Mouse (Mus musculus): Measurements from ENCODE around the gene Sbf2.

Gene Sbf2

DNA sequence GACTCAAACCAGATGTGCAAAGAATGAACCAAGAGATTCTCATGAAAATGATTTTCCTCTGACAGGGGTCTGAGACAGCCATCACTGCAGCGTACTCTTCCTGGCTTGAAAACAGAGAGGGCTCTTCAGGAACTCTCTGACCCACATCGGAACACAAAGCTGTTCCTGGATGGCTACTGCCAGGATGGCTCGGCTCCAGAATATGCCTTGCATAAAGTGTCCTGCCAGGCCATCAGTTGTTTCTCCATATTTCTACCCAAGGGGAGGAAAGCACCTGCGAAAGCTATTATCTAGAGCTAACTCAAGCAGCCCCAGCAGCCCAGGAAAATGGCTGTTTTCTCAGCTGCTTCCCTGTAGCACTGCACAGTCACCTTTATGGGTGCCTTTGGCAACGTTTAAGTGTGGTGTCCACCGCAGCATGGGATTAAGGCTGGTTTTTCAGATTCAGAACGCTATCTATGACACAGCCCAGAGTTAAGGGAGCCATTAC, 300.3 kb downstream of the Sbf2 start:
- no peak for DNase-seq (ENCODE audit: low read depth in 2 of 2, low spot score in 2 of 2)

DNA sequence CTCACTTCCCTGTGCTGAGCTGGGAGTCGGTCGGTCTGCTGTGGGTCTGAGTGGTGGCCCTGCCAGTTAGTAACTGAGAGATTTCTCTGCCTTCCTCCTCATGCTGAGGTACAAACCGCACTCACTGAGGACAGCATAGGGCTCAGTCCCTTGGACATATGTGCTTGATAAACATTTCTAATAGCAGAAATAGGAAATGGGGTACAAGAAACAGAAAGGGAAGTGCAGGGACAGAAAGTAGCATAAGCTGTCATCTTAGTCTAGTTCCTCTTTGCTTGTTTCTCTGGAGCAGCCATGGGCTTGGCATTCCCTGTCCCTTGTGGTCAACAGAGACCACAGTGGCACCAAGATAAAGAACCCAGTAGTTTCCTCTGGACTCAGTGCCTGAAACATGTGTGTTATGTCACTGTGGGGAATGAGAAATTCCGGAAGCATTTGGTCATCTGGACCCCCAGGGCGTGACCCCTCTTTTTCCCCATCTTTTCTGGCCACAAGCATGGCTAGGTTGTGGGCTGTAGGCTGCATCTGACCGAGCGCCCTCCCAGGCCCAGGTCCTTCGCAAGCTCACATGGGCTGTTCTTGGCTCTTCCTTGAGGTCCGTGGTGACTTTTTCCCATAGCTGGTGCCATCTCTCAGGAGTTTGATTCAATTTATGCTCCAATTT, 301.2 kb downstream of the Sbf2 start:
- no peak for DNase-seq (ENCODE audit: low read depth in 2 of 2, low spot score in 2 of 2)

DNA sequence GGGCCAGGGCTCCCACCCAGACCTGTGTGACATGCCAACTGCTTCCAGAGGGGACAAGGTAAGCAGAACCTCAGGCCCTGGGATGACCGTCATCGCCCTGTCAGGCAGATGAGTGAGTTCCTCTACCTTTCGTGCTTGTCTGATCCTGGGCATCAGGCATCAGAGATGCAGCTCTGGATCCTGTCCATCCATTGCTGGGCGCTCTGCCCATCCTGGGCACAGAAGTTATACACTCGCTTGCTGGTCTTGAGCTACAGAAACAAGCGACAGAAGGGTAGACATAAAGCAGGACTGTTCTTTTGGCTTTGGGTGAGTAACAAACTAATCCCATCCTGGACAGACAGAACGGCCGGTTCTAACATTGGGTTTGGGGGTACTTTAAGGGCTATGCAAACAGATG, 305.5 kb downstream of the Sbf2 start:
- no peak for DNase-seq (ENCODE audit: low read depth in 2 of 2, low spot score in 2 of 2)

DNA sequence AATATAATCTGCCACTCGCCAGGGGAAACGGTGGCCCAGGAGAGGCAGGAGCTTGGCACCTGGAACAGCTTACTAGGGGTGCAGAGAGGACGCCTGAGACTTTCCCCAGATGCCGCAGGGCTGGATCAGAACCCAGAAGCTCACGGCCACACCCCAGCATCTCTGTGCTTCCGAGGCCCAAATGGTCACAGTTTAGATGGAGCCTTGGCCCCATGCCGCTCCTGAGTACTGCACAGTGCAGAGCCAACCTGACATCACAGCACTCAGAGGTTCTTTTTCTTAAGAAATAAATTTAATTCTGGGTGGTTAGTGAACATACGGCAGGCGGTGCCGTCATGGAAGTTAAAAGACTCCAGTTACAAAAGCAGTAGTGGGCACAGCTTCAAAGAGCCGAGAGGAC, 307.0 kb downstream of the Sbf2 start:
- DNase-seq (ENCODE audit: low read depth in 2 of 2, low spot score in 2 of 2) = no peak

DNA sequence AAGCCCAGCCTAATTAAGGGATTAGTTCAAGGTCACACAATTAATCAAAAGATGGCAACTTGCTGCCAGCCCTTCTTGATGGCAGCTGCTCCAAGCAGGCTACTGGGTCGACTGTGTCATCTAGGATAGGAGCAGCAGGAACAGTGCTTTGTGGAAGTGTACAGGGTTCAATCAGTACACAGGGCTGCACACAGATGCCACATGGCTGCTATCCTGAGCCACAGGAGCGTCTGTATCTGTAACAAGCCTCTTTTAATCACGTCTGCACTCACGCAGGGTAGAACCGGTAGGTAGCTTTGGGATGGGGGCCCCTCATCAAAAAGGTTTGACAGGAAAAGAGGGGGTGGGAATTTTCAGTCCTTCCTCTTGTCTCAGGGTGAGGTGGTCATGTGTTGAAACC, 308.4 kb downstream of the Sbf2 start:
- DNase-seq (ENCODE audit: low read depth in 2 of 2, low spot score in 2 of 2) = no peak

DNA sequence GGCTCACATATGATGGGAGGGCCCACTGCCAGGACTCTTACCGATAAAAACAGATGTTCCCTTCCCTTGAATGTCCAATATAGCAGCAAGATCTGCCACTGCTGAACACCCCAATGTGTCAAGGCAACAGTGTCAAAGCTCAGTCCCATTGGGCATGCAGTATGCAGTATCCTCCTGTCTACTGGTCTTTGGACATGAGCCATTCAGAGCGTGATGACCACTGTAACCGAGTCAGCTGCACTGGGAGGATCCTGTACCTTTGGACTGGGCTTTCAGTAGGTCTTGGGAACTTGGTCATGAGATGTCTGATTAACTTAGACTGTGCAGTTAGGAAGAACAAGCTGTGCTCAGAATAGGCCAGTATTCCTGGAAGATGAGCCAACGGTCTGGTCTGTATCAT, 309.2 kb downstream of the Sbf2 start:
- no peak for DNase-seq (ENCODE audit: low read depth in 2 of 2, low spot score in 2 of 2)

DNA sequence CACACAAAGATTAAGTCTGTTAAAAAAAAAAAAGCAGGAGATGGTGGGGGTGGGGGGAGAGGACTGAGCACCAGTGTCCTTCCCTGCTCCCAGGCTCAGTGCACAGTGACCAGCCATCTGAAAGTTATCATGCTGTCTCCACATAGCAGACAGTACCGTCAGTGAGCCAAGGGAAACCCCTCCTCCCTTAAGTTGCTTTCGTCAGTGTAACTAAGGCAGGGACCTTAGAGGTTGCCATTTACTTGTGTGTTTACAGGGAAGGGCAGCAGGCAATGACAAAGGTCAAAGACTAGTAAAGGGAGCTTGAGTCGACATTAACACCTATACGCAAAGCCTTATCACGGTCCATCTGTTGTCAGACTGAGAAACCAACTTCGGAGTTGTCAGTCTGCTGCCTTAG, 311.8 kb downstream of the Sbf2 start:
- DNase-seq (ENCODE audit: low read depth in 2 of 2, low spot score in 2 of 2) = no peak

DNA sequence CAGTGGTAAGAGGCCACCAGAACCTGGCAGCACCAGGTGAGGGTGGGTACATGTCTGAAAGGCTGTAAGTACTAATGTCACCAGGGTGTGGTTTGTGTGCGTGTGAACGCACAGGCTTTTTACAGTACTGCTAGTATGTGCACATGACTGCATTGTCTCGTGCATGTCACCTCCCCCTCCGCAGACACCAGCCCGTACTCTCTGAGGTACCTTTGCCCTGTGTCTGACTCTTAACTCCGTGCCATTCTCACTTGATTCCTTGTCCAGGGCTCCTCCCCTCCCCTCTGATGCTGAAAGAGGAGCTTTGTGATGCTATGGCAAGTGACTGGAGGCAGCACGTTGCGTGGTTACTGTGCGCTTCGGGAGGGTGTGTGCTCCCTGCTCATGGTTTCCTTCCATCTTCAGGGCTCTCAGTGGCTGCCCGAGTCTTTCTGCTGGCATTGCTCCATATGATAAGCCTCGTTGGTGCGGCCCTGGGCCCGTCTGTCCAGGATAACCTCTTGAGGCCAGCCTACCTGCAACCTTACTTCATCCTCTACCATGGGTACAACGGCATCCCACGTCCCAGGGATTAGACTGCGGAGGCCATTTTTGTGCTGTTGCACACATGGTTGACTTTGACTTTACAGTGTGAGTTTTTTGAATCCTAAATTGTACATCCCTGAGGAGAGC, 315.8 kb downstream of the Sbf2 start:
- no peak for DNase-seq (ENCODE audit: low read depth in 2 of 2, low spot score in 2 of 2)

DNA sequence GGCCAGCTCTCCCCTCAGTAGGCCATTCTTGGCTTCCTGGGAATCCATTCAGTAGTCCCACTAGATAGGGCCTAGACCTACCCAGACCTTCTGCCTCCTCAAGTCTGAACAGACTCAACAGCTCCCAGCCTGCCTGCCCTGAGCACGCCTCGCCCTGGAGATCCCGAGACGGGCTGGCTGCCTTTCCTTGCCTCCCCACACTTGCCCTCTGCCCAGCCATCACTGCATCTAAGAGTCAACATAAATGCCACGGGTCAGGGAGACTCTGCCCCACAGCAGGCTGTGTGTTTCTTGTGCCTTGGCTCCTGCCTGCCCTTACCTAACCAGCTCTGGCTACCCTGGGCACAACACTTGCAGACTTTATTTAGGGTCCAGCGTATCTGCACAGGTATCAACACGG, 316.6 kb downstream of the Sbf2 start:
- no peak for DNase-seq (ENCODE audit: low read depth in 2 of 2, low spot score in 2 of 2)

DNA sequence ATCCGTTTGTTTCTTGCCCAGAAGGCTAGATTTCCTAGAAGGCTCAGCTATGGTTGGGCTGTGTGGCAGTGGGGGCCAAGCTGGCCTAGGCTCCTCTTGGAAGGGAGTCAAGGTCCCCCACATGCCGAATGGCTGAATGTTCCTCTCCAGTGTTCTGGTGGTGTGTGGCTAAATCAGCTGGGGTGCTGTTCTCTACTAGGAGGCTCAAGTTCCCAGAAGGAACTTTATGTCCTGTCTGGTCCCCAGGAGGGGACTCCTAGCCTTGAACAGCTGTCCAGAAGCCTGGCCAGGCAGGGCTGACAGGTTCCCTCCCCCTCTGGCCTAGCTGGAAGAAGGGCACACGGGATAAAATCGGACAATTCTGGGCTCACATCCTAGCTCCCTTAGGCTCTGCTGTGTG, 317.1 kb downstream of the Sbf2 start:
- no peak for DNase-seq (ENCODE audit: low read depth in 2 of 2, low spot score in 2 of 2)

DNA sequence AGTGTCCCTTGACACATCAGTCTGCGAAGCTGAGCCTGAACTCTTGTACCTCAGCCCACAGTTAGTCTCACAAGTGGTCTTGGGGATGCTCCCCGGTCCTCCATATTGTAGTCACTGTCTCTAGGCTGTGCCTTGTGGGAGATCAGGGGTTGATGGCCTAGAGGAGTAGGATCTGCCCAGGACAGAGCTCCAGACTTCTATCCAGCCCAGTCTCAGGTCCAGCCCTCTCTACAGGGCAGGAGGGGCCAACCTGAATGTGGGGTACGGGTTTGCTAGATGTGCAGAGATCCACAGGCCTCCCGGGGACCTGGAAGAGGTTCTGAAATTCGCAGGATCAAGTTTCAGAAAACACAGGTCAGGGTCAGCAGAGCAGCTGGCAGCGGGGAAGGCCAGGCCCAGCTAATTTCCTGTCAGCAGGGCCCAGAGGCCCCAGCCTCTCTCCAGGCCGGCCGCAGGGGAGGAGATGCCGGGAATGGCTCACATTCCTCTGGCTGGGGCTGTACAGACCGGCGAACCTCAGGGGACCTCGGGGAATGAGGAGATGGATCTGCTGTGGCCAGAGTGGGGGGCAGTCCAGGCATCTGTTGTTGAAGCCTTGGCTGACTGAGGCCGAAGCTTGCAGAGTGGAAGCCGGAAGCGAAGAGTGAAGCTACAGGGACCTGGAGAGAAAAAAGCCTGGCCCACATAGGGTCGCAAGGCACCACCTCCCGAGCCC, 317.7 kb downstream of the Sbf2 start:
- DNase-seq (ENCODE audit: low read depth in 2 of 2, low spot score in 2 of 2) = no peak

DNA sequence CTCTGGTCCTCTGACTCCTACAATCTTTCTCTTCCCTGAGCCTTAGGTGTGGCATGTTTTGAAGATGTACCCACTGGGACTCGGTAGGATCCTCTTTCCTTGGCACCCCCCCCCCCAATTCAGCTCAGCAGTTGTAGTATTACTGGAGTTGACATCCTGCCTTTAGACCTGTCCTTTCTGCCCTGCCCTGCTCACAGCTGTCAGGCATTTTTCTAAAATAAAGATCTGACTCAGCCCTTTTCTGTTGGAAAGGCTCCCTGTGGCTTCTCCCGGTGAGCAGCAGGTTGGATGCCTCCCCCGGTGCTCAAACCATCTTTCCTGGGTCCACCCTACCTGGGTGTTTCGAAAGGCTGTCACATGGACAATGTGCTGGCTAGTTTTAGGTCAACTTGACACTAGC, 325.1 kb downstream of the Sbf2 start:
- no peak for DNase-seq (ENCODE audit: low read depth in 2 of 2, low spot score in 2 of 2)

DNA sequence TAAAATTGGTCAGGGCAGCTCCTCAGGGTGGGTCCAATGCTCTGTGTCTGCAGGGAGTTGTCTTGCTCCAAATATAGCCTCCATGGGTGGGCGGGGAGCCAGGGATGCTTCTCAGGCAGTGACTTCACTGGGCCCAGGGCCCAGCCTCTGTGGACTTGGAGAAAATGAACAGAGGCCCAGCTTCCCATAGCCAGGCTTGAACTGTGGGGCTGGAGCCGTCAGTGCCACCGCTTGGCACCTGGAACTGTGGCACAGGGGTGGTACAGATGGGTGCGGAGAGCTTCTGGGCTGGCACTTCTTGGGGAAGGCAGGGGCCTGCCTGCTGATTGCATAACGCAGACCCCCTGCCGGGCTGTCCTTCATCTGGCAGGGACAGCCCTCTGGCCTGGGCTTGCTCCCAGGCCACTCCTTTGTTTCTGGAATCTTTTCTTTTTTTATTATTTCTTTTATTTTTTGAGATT, 326.0 kb downstream of the Sbf2 start:
- DNase-seq (ENCODE audit: low read depth in 2 of 2, low spot score in 2 of 2) = no peak

DNA sequence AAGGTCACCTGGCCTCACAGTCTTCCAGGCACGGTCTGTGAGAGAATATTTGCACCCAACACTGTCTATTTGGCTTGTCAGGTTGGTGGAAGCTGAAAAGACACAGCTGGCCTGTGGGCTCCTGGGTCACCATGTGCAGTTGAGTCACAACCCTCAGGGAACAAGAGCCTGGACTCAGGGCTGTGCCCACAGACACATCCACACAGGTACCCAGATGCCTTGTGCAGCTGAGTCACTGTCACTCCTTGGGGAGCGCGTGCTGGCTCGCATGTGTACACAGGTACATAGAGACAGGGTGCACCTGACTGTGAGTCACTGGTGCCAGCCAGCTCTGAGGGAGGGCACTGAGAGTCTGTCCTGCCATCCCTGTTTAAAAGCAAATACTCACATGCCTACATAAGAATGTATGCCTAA, 326.5 kb downstream of the Sbf2 start:
- DNase-seq (ENCODE audit: low read depth in 2 of 2, low spot score in 2 of 2) = no peak

DNA sequence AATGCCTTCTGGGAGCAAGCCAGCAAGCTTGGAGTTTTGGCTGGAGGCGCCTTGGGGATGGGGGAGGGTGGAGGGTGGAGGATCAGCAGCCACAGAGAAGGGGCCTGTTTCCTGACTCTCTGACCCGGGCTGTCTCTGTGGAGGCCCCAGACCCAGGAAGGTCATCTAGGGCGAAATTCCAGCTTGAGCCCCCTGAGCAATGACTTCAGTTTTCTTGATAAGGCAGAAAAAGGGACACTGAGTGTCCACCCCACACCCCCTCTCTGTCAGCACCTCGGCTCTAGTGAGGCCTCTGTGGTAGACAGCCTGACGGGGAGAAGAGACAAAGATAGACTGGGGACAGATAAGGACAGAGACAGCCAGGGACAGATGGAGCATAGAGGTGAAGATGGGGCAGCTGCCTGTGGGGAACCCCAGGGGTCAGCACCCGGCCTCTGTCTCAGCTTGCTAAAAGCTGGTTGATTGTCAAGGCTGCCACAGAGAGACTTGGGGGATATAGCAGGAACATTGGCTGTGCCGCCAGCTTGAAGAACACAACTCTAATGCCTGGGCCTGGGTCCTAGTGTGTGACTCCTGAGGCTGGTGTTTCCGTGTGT, 327.1 kb downstream of the Sbf2 start:
- no peak for DNase-seq (ENCODE audit: low read depth in 2 of 2, low spot score in 2 of 2)

DNA sequence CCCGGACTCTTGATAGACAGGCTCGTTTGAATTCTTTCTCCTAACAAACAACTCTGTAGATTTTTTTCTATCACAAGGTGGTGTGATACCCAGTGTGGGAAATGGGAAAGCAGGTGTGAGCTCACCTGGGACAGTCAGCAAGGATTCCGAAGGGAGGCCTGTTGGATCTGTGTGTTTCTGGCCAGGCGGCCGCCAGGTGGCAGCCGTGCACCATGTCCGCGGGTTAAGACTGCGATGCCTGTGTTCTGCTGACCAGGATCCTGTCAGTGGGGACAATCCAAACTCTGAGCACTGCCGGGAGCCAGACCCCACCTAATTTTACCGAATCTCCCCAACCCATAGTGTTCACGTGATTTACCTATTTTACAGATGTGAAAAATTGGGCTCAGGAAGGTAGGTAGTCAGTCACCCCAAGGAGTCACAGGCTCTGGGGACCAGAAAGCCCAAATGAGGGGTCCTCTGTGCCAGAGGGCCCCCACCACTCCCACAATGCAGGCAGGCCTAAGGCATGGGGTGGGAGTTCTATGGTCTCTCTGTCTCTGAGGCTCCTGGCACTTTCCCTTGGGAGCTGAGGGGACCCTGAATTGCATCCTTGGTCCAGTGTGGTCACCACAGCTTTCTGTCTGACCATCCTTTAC, 327.8 kb downstream of the Sbf2 start:
- DNase-seq (ENCODE audit: low read depth in 2 of 2, low spot score in 2 of 2) = peak; percentile 58 to 59

DNA sequence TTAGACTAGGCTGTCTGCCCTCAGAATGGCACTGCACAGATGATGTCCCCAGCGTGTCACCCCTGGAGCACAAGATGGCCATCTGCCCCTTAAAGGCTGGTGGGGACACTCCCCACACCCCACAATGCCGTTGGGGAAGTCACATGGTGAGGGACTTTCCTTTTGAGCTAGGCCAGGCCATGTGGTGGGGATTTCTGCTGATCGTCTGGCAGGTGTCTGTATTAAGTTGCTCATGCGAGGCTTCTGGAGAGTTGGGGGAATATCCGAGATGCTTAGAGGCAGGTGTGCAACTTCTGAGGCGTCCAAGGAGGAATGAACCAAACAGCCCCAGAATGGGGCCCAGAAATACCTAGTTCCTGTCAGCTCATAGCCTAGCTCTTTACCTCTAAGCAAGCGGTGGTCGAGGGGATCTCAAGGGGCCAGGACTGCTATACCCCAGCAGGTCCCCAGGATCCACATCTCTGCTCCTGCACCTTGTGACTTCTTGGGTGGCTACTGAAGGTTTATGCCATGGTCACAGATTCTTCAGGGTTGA, 328.5 kb downstream of the Sbf2 start:
- no peak for DNase-seq (ENCODE audit: low read depth in 2 of 2, low spot score in 2 of 2)

DNA sequence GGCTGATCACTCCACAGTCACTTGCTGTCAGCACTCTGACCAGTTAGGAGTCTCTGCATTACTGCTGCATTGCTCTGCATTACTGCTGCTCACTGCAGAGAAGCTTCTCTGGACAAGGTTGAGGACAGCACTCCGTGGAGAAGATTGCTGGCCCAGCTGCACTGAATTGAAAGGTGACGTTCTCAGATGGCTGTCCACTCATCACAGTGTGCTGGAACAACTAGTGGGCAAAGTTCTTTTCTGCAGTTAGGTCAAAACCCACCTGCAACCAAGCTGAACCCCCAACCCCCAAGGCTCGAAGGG, 328.9 kb downstream of the Sbf2 start:
- DNase-seq (ENCODE audit: low read depth in 2 of 2, low spot score in 2 of 2) = no peak

DNA sequence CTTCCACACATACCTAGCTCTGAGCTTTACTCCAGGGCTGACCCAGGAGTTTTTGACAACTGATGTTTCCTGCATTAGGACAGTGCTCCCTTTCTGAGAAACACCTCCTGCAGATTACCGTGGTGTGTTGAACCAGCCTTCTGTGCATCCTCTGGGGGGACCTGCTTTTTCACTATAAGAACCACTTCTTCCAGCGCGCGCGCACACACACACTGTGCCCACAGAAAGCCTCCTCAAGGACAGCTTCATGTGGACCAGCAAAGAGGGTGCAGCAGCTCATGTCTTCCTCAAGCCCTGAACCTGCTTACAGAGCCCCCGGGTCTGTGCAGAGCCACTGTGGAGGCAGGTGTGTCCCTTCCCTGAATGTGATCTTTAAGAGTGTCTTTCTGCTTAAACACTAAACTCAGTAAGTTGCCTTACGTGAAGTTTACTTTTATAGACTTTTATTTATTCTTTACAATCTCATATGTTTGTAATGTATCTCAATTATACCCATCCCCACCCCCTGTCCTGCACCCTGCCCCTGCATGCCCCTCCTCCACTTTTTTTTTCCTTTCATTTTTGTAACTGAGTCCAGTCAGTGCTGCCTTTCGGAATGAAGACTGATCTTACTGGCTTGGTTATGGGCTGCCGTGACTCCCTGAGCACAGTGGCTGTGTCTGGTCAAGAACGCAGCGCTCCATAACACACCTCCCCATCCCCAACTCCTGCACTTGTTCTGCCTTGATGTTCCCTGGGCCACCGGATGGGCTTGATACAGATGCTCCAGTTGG, 329.5 kb downstream of the Sbf2 start:
- DNase-seq (ENCODE audit: low read depth in 2 of 2, low spot score in 2 of 2) = no peak

DNA sequence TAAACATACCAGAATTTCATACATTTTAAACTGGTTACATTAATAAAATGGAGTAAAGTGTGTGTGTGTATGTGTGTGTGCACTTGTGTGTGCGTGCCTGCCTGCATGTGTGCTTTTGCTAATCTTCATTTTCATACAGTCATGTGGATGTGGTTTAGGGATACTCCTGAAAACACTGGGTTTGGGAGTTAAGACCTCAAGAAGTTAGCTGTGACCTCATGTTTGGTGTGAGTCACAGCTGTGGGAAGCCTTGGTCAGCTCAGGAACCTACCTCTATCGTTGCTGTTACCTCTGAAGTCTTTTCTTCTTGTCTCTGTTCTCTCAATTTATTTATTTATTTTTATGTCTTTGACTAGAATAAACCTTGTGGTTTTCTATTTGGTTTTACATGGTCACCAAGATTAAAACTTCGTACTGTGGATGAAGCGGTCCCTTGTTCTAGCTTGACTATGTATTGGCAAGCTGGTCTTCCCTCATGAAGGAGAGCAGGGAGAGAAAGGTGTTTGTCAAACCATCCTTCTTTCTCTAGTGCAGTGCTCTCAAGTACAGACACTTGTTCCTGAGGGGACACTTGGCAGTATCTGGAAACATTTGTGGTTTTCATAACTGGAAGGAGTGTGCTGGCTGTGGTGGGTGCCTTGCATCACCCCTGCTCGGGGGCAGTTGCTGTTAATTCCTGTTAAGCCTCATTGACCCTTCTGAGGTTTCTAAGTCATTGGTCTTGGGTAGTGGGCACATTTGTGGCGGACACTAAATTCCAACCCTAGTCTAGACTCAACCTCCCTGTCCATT, 331.0 kb downstream of the Sbf2 start:
- DNase-seq (ENCODE audit: low read depth in 2 of 2, low spot score in 2 of 2) = no peak

Data from CD8-positive naive resting alpha-beta T cell, adult 2 months (primary cell).